Mouse (Mus musculus): ENCODE measurements at regions not wholly inside any gene's neighbourhood (a gene's known extent, or its start where the extent isn't known, plus 50 kb on each side); places are given as distances from the start of the nearest gene placed in this dataset.
"Not testable (repeated sequence)": the region's sequence is repeated elsewhere in the genome, so short reads cannot be mapped to it uniquely, and the experiment has no call there.

DNA sequence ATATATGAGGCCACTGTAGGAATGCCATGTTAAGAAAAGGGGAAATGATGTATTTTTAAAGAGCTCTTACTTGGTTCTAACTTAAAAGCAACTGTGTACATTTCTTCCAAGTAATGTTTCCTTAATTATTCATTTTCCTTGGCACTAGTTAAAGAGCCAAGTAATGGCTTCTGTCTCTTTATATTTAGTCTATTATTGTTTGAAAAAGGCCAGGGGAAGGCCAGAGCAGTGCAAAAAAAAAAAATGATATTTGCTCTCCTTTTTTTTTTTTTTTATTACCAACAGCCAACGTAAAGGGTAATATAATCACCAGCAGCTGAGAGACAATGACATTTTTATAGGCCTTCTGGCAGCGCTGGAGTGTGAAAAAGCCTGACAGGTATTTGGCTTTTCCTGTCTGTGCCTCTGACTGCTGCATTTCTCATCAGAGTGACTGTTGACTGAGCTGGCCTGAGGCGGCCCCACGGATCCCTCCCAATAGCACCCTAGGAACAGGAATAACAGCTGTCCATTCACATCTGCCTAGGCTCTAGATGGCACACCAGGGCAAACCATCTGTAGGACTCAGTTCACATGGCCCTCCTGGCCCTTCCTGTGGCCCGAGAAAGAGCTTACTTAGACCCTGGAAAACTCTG is 124.3 kb downstream of the Pmp22 start:
- peak in 2 of 3 experiments; percentile 55 to 63 for TF ChIP-seq MYOD1 (IDR thresholded peaks at IDR 0.05; ENCODE audit: control insufficient read depth in 1 of 3, insufficient read length in 2 of 3, low read depth in 2 of 3)
- no peak for TF ChIP-seq SRF (IDR thresholded peaks at IDR 0.05; ENCODE audit: control insufficient read depth, insufficient read length, low read depth)
- TF ChIP-seq TCF3 (IDR thresholded peaks at IDR 0.05; ENCODE audit: insufficient read length, low read depth), result no peak
- Histone ChIP-seq H3K4me2 (ENCODE audit: low read depth) (peak overlapping the region; percentile 40), H3ac (ENCODE audit: control insufficient read depth, insufficient read length) (no peak overlapping the region), H3K4me3 (no peak overlapping the region), H3K36me3 (ENCODE audit: control insufficient read depth, insufficient read depth) (no peaks in the 10 kb centered on the region), H3K27me3 (ENCODE audit: control insufficient read depth, insufficient read depth, insufficient read length) (no peaks in the 10 kb centered on the region), H3K79me2 (ENCODE audit: control insufficient read depth, insufficient read depth) (no peaks in the 10 kb centered on the region)

- H3K4me3 ChIP-seq, result no peak overlapping the region
- peak overlapping the region; percentile 96 for H3K4me2 ChIP-seq (ENCODE audit: low read depth)
Measured at GRCm38 (mm10) chr11:63264432-63265061, 135.8 kb downstream of the Pmp22 start.

DNA sequence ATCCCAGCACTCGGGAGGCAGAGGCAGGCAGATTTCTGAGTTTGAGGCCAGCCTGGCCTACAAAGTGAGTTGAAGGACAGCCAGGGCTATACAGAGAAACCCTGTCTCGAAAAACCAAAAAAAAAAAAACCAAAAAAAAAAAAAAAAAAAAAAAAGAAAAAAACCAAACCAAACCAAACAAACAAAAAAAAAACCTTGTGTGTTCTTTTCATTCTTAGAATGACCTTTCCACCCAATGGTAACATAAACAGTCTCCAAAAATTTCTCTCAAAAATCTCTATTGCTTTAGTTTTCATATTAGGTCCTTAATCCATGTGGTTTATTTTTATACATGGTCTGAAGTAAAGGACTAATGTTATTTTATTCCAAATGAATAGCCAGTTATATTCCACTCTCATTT is 137.5 kb downstream of the Pmp22 start:
- not testable (repeated sequence) for H3K36me3 ChIP-seq (ENCODE audit: control insufficient read depth, insufficient read depth); H3K27me3 ChIP-seq (ENCODE audit: control insufficient read depth, insufficient read depth, insufficient read length); H3ac ChIP-seq (ENCODE audit: control insufficient read depth, insufficient read length); H3K79me2 ChIP-seq (ENCODE audit: control insufficient read depth, insufficient read depth); H3K4me3 ChIP-seq; H3K4me2 ChIP-seq (ENCODE audit: low read depth)

More at GRCm38 (mm10) chr11:63264432-63265061, 135.8 kb downstream of the Pmp22 start:
- Histone ChIP-seq H3K79me2 (ENCODE audit: control insufficient read depth, insufficient read depth) (no peaks in the 10 kb centered on the region), H3ac (ENCODE audit: control insufficient read depth, insufficient read length) (no peak overlapping the region), H3K36me3 (ENCODE audit: control insufficient read depth, insufficient read depth) (no peaks in the 10 kb centered on the region), H3K27me3 (ENCODE audit: control insufficient read depth, insufficient read depth, insufficient read length) (no peaks in the 10 kb centered on the region)
- TF ChIP-seq TCF12 (IDR thresholded peaks at IDR 0.05; ENCODE audit: insufficient read depth, poor library complexity, severe bottlenecking) (no peak), USF1 (IDR thresholded peaks at IDR 0.05; ENCODE audit: low read depth) (no peak), E2F4 (IDR thresholded peaks at IDR 0.05; ENCODE audit: insufficient read depth) (no peak), MAX (IDR thresholded peaks at IDR 0.05; ENCODE audit: low read depth) (no peak), REST (IDR thresholded peaks at IDR 0.05; ENCODE audit: insufficient read depth, insufficient read length) (no peak), CEBPB (IDR thresholded peaks at IDR 0.05; ENCODE audit: insufficient read depth, poor library complexity, severe bottlenecking) (peak; percentile 28; the same call in 1 of the 2 replicates), MYOG (IDR thresholded peaks at IDR 0.05; ENCODE audit: control insufficient read depth in 1 of 3, insufficient read depth in 1 of 3, insufficient read length in 2 of 3, low read depth in 2 of 3) (no peak)

DNA sequence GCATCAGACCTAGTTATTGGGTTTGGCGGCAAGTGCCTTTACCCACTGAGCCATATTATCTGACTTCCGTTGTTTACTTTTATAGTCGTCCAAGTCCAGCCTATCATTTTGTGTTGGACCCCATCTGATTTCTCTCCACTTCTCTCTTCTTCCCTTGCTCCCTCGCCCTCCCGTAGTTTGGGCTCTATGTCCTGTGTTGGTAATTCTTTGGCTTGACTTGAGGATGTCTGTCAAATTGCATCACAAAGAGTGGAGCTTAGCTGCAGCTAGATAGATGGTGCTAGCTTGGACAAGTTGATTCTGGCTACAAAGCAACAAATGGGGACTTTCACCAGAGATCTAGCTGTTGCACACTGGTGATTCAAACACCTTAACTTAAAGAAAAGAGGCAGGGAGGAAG is 147.9 kb downstream of the Pmp22 start:
- Histone ChIP-seq H3K4me2 (ENCODE audit: low read depth) (no peak overlapping the region), H3K36me3 (ENCODE audit: control insufficient read depth, insufficient read depth) (no peaks in the 10 kb centered on the region), H3K79me2 (ENCODE audit: control insufficient read depth, insufficient read depth) (no peaks in the 10 kb centered on the region), H3ac (ENCODE audit: control insufficient read depth, insufficient read length) (no peak overlapping the region), H3K4me3 (no peak overlapping the region), H3K27me3 (ENCODE audit: control insufficient read depth, insufficient read depth, insufficient read length) (peaks cover 8% of the 10 kb centered on the region)
- TF ChIP-seq POLR2A (IDR thresholded peaks at IDR 0.05; ENCODE audit: insufficient read length, low read depth) (no peak), TCF12 (IDR thresholded peaks at IDR 0.05; ENCODE audit: insufficient read depth, poor library complexity, severe bottlenecking) (no peak), SRF (IDR thresholded peaks at IDR 0.05; ENCODE audit: control insufficient read depth, insufficient read length, low read depth) (no peak), CEBPB (IDR thresholded peaks at IDR 0.05; ENCODE audit: insufficient read depth, poor library complexity, severe bottlenecking) (no peak), REST (IDR thresholded peaks at IDR 0.05; ENCODE audit: insufficient read depth, insufficient read length) (no peak), TCF3 (IDR thresholded peaks at IDR 0.05; ENCODE audit: insufficient read length, low read depth) (no peak)

DNA sequence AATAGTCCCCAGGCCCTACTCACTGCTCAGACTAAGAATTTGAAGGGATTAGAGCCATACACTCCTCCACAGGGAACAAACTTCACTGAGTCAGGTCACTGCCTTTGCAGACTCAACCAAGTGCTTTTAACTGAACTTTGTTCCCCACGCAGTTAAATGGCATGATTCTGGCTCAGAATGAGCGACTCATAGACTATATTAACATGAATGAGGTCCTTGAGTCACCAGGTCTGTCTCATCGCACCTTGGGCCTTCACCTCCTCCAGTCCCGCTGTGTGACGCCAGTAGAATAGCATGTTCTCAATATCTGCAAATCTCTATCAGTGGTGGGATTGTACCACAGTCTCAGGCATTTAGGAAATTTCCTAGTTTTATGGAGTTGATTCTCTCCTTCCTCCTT is 153.1 kb downstream of the Pmp22 start:
- TF ChIP-seq CEBPB (IDR thresholded peaks at IDR 0.05; ENCODE audit: insufficient read depth, poor library complexity, severe bottlenecking), result no peak
- TF ChIP-seq SRF (IDR thresholded peaks at IDR 0.05; ENCODE audit: control insufficient read depth, insufficient read length, low read depth), result no peak
- no peak for TF ChIP-seq MAX (IDR thresholded peaks at IDR 0.05; ENCODE audit: low read depth)
- TF ChIP-seq POLR2AphosphoS2 (IDR thresholded peaks at IDR 0.05; ENCODE audit: insufficient read length, low read depth), result no peak
- no peak for TF ChIP-seq E2F4 (IDR thresholded peaks at IDR 0.05; ENCODE audit: insufficient read depth)
- no peak for TF ChIP-seq TCF3 (IDR thresholded peaks at IDR 0.05; ENCODE audit: insufficient read length, low read depth)
- no peak for TF ChIP-seq USF1 (IDR thresholded peaks at IDR 0.05; ENCODE audit: low read depth)
- TF ChIP-seq POLR2A (IDR thresholded peaks at IDR 0.05; ENCODE audit: insufficient read length, low read depth), result no peak
- TF ChIP-seq MYOD1 (IDR thresholded peaks at IDR 0.05; ENCODE audit: control insufficient read depth in 1 of 3, insufficient read length in 2 of 3, low read depth in 2 of 3), result no peak
- no peak for TF ChIP-seq REST (IDR thresholded peaks at IDR 0.05; ENCODE audit: insufficient read depth, insufficient read length)
- no peak for TF ChIP-seq MYOG (IDR thresholded peaks at IDR 0.05; ENCODE audit: control insufficient read depth in 1 of 3, insufficient read depth in 1 of 3, insufficient read length in 2 of 3, low read depth in 2 of 3)
- no peak for TF ChIP-seq TCF12 (IDR thresholded peaks at IDR 0.05; ENCODE audit: insufficient read depth, poor library complexity, severe bottlenecking)
- no peak overlapping the region for H3K4me2 ChIP-seq (ENCODE audit: low read depth)
- H3ac ChIP-seq (ENCODE audit: control insufficient read depth, insufficient read length), result no peak overlapping the region
- no peaks in the 10 kb centered on the region for H3K36me3 ChIP-seq (ENCODE audit: control insufficient read depth, insufficient read depth)
- peaks cover 4% of the 10 kb centered on the region for H3K27me3 ChIP-seq (ENCODE audit: control insufficient read depth, insufficient read depth, insufficient read length)
- no peaks in the 10 kb centered on the region for H3K79me2 ChIP-seq (ENCODE audit: control insufficient read depth, insufficient read depth)
- H3K4me3 ChIP-seq, result no peak overlapping the region

Measured in myocyte (in vitro differentiated cells).